Mouse (Mus musculus): ENCODE data around the gene Apba3. TPM values are rescaled to one million over a fixed set of nuclear protein-coding genes. Genes with fewer than 3 reads are reported as not detected.

Apba3 gene
- 68.9 and 81.3 TPM in 2 replicates for total RNA-seq (2012; rRNA removed)
- polyA plus RNA-seq (2012; ENCODE audit: insufficient read depth in 1 of 2, insufficient read length in 2 of 2, low read depth in 1 of 2, low replicate concordance in 2 of 2, missing spikeins in 1 of 2), result 10 to 100 TPM in 1 of 2 experiments, not detected in 1; 73.2 TPM

- Histone ChIP-seq H3K27ac (ENCODE audit: control insufficient read depth, low read depth, low read length) (peak within 1 kb of the TSS; percentile 93), H3K9ac (ENCODE audit: control insufficient read depth, low read depth, low read length, poor library complexity, severe bottlenecking) (peak within 1 kb of the TSS; percentile 98), H3K36me3 (ENCODE audit: control insufficient read depth in 1 of 2, insufficient read depth in 2 of 2, low read length in 2 of 2) (no peaks in the 10 kb centered on the region; a peak in 1 of 4 replicates), H3K79me2 (ENCODE audit: control insufficient read depth, insufficient read depth, low read length, poor library complexity) (peaks cover 21% of the 10 kb centered on the region), H3K4me1 (ENCODE audit: control insufficient read depth in 1 of 2, insufficient read depth in 2 of 2, low read length in 2 of 2) (peaks cover 4 to 18% of the 10 kb centered on the region in 2 experiments; a peak in 3 of 4 replicates), H3K27me3 (ENCODE audit: control insufficient read depth in 1 of 2, insufficient read depth in 2 of 2, low read length in 2 of 2) (no peaks in the 10 kb centered on the region), H3K4me3 (ENCODE audit: control insufficient read depth in 1 of 2, insufficient read depth in 1 of 2, low read depth in 2 of 2, low read length in 2 of 2) (peak within 1 kb of the TSS; percentile 82 to 100), H3K9me3 (replicated peaks; ENCODE audit: insufficient read depth, low read length) (no peaks in the 10 kb centered on the region)
- peak; percentile 97 for DNase-seq (ENCODE audit: low read depth, low spot score)
- peak; percentile 91 for TF ChIP-seq MAX (IDR thresholded peaks at IDR 0.05; ENCODE audit: low read length)
- no peak for TF ChIP-seq POLR2AphosphoS5 (IDR thresholded peaks at IDR 0.05; ENCODE audit: borderline replicate concordance, low read depth, low read length)
- peak; percentile 99 for TF ChIP-seq BHLHE40 (IDR thresholded peaks at IDR 0.05; ENCODE audit: borderline replicate concordance, low read depth, low read length)
- no peak for TF ChIP-seq CTCF (IDR thresholded peaks at IDR 0.05 in 2 of 3, conservative IDR thresholded peaks at IDR 0.05 in 1 of 3; ENCODE audit: control insufficient read depth in 1 of 3, insufficient read depth in 1 of 3, low read depth in 2 of 3, low read length in 3 of 3, poor library complexity in 1 of 3, severe bottlenecking in 1 of 3)
- no peak for TF ChIP-seq RCOR1 (IDR thresholded peaks at IDR 0.05; ENCODE audit: low read depth, low read length)
- no peak for TF ChIP-seq UBTF (IDR thresholded peaks at IDR 0.05; ENCODE audit: borderline replicate concordance, insufficient read depth, low read depth, low read length)
- TF ChIP-seq RAD21 (IDR thresholded peaks at IDR 0.05; ENCODE audit: low read depth, low read length), result no peak
- peak; percentile 96 for TF ChIP-seq ELF1 (IDR thresholded peaks at IDR 0.05; ENCODE audit: low read depth, low read length)
- peak; percentile 50; the same call in 1 of the 2 replicates for TF ChIP-seq TCF12 (IDR thresholded peaks at IDR 0.05; ENCODE audit: low read depth, low read length)
- TF ChIP-seq MXI1 (IDR thresholded peaks at IDR 0.05; ENCODE audit: low read depth, low read length), result peak; percentile 90
- TF ChIP-seq GATA1 (IDR thresholded peaks at IDR 0.05; ENCODE audit: low read depth, low read length), result no peak
- no peak for TF ChIP-seq CHD2 (IDR thresholded peaks at IDR 0.05; ENCODE audit: low read length)
- peak; percentile 97 for TF ChIP-seq HCFC1 (IDR thresholded peaks at IDR 0.05; ENCODE audit: low read depth, low read length)
- no peak for TF ChIP-seq USF1 (IDR thresholded peaks at IDR 0.05; ENCODE audit: low read depth, low read length)
- TF ChIP-seq POLR2A (IDR thresholded peaks at IDR 0.05; ENCODE audit: control insufficient read depth in 1 of 2, insufficient read depth in 1 of 2, low read depth in 1 of 2, low read length in 2 of 2, poor library complexity in 1 of 2), result peak; percentile 78 to 83; a peak in 3 of 4 replicates
- TF ChIP-seq JUND (IDR thresholded peaks at IDR 0.05; ENCODE audit: low read depth, low read length), result no peak
- no peak for TF ChIP-seq ZC3H11A (IDR thresholded peaks at IDR 0.05; ENCODE audit: low read depth, low read length)
- TF ChIP-seq GABPA (IDR thresholded peaks at IDR 0.05; ENCODE audit: low read depth, low read length), result no peak
- peak; percentile 98 for TF ChIP-seq MYC (IDR thresholded peaks at IDR 0.05; ENCODE audit: low read depth, low read length)
- 0 out of 2 replicates have a peak, but pooled peaks have one; percentile 53 for TF ChIP-seq POLR2AphosphoS2 (IDR thresholded peaks at IDR 0.05; ENCODE audit: low read length)
- TF ChIP-seq MAZ (IDR thresholded peaks at IDR 0.05; ENCODE audit: low read depth, low read length), result 0 out of 2 replicates have a peak, but pooled peaks have one; percentile 46
- TF ChIP-seq SMC3 (IDR thresholded peaks at IDR 0.05; ENCODE audit: low read depth, low read length), result no peak
- no peak for TF ChIP-seq EP300 (IDR thresholded peaks at IDR 0.05; ENCODE audit: low read depth in 1 of 2, low read length in 2 of 2)
- TF ChIP-seq CHD1 (IDR thresholded peaks at IDR 0.05; ENCODE audit: low read depth, low read length), result no peak
- no peak for TF ChIP-seq MYB (IDR thresholded peaks at IDR 0.05; ENCODE audit: low read depth, low read length)
- no peak for TF ChIP-seq TAL1 (IDR thresholded peaks at IDR 0.05; ENCODE audit: low read length)
- no peak for TF ChIP-seq USF2 (IDR thresholded peaks at IDR 0.05; ENCODE audit: borderline replicate concordance in 1 of 2, insufficient read depth in 1 of 2, low read depth in 1 of 2, low read length in 2 of 2)
- TF ChIP-seq E2F4 (IDR thresholded peaks at IDR 0.05; ENCODE audit: borderline replicate concordance, low read depth, low read length), result no peak
- peak; percentile 82; the same call in 1 of the 2 replicates for TF ChIP-seq NELFE (IDR thresholded peaks at IDR 0.05; ENCODE audit: low read depth, low read length)
- peak; percentile 86 for TF ChIP-seq SIN3A (IDR thresholded peaks at IDR 0.05; ENCODE audit: low read length)
- TF ChIP-seq ZMIZ1 (IDR thresholded peaks at IDR 0.05; ENCODE audit: low read depth, low read length), result no peak; the same call in 1 of the 2 replicates
- TF ChIP-seq ETS1 (IDR thresholded peaks at IDR 0.05; ENCODE audit: low read depth, low read length), result no peak; the same call in 1 of the 2 replicates
- no peak for TF ChIP-seq ZKSCAN1 (IDR thresholded peaks at IDR 0.05; ENCODE audit: low read depth, low read length)
- TF ChIP-seq KAT2A (conservative IDR thresholded peaks at IDR 0.05; ENCODE audit: low read depth, low read length), result peak; percentile 84
- TF ChIP-seq MEF2A (IDR thresholded peaks at IDR 0.05; ENCODE audit: extremely low read depth, insufficient replicate concordance, low read depth, low read length, poor library complexity, severe bottlenecking), result no peak
Observed at GRCm38 (mm10) chr10:81266211-81267105, at the start of gene Apba3, which contains the start of gene Mrpl54. TSS of gene Apba3 (plus strand) at chr10:81266960. TSS of gene Mrpl54 (minus strand) at chr10:81266934.
